8 mouse cellular contexts compared by ENCODE assay signal in genomic region chr16:38475681-38476311, GRCm38 (mm10). TPM values are rescaled to one million over a fixed set of nuclear protein-coding genes. Genes with fewer than 3 reads are reported as not detected.
A peak's percentile ranks its signal among the peaks of the same experiment; 100 is the strongest.
DNase-seq lines count a peak whose midpoint lies in the region; ATAC-seq lines count a peak whose summit lies in the region.

No protein-coding gene starts in this region.

- no peak overlapping the region for H3K9ac ChIP-seq in forebrain, embryonic 13.5 days
- peak overlapping the region; percentile 70 for H3K9ac ChIP-seq in liver, embryonic 13.5 days

- no peak for DNase-seq in frontal cortex, postnatal 14 days (ENCODE audit: low spot score in 2 of 2)
- DNase-seq in A20 (ENCODE audit: low read depth, low spot score), result peak; percentile 41
- no peak for DNase-seq in liver, embryonic 13.5 days
- no peak for DNase-seq in right cerebral cortex, postnatal 36 days (ENCODE audit: low spot score in 2 of 2)
- DNase-seq in cerebellum, postnatal 36 days, result no peak
- DNase-seq in kidney, adult 18-20 months, result no peak

- no peak overlapping the region for H3K4me3 ChIP-seq in forebrain, embryonic 13.5 days
- H3K4me3 ChIP-seq in liver, embryonic 13.5 days (replicated peaks), result peak overlapping the region; percentile 60

- no peaks in the 10 kb centered on the region for H3K36me3 ChIP-seq in forebrain, embryonic 13.5 days (ENCODE audit: poor library complexity, severe bottlenecking)
- H3K36me3 ChIP-seq in liver, embryonic 13.5 days, result no peaks in the 10 kb centered on the region

- no peaks in the 10 kb centered on the region for H3K27me3 ChIP-seq in forebrain, embryonic 13.5 days
- H3K27me3 ChIP-seq in liver, embryonic 13.5 days, result no peaks in the 10 kb centered on the region

- peaks cover 9% of the 10 kb centered on the region for H3K4me1 ChIP-seq in forebrain, embryonic 13.5 days
- peaks cover 63% of the 10 kb centered on the region for H3K4me1 ChIP-seq in liver, embryonic 13.5 days (replicated peaks)

- WGBS in forebrain, embryonic 13.5 days, result 60% methylated on average over 4 of the region's 4 CpGs
- 31% methylated on average over 4 of the region's 4 CpGs for WGBS in liver, embryonic 13.5 days (ENCODE audit: insufficient replicate concordance)

- peak overlapping the region; percentile 68 for H3K4me2 ChIP-seq in forebrain, embryonic 13.5 days
- peak overlapping the region; percentile 81 for H3K4me2 ChIP-seq in liver, embryonic 13.5 days

- ATAC-seq in frontal cortex, adult (ENCODE audit: low TSS enrichment), result peak; percentile 32; the same call in 1 of the 2 replicates
- 0 out of 2 replicates have a peak, but pooled peaks have one; percentile 10 for ATAC-seq in forebrain, embryonic 13.5 days
- no peak for ATAC-seq in liver, embryonic 13.5 days (ENCODE audit: low read depth)

- H3K27ac ChIP-seq in forebrain, embryonic 13.5 days, result no peak overlapping the region
- H3K27ac ChIP-seq in liver, embryonic 13.5 days, result peak overlapping the region; percentile 58

- no peaks in the 10 kb centered on the region for H3K9me3 ChIP-seq in forebrain, embryonic 13.5 days (replicated peaks)
- H3K9me3 ChIP-seq in liver, embryonic 13.5 days (replicated peaks), result no peaks in the 10 kb centered on the region

RNA-seq across cellular contexts. Expression of gene Cd80, which starts 20.4 kb away (rescaled TPM):
- 0.56 and 0.63 TPM in 2 replicates for polyA plus RNA-seq in forebrain, embryonic 13.5 days (2015; fragmentation: Nextera tagmentation; extraction: Ambion mirVana)
- polyA plus RNA-seq in liver, embryonic 13.5 days (2015; fragmentation: Nextera tagmentation; extraction: Ambion mirVana), result 0.08 and 0.16 TPM in 2 replicates

RNA-seq across cellular contexts. Expression of gene Adprh, which starts 23.3 kb away (rescaled TPM):
- polyA plus RNA-seq in forebrain, embryonic 13.5 days (2015; fragmentation: Nextera tagmentation; extraction: Ambion mirVana), result 145 and 153 TPM in 2 replicates
- polyA plus RNA-seq in liver, embryonic 13.5 days (2015; fragmentation: Nextera tagmentation; extraction: Ambion mirVana), result 38.1 and 41.2 TPM in 2 replicates

RNA-seq across cellular contexts. Expression of gene Pla1a, which starts 42.9 kb away (rescaled TPM):
- polyA plus RNA-seq in forebrain, embryonic 13.5 days (2015; fragmentation: Nextera tagmentation; extraction: Ambion mirVana), result 0.25 and 0.45 TPM in 2 replicates
- polyA plus RNA-seq in liver, embryonic 13.5 days (2015; fragmentation: Nextera tagmentation; extraction: Ambion mirVana), result 8.4 and 9.2 TPM in 2 replicates

RNA-seq across cellular contexts. Expression of gene Timmdc1, which starts 46.7 kb away (rescaled TPM):
- polyA plus RNA-seq in forebrain, embryonic 13.5 days (2015; fragmentation: Nextera tagmentation; extraction: Ambion mirVana), result 39.9 and 41.9 TPM in 2 replicates
- 18.1 and 18.9 TPM in 2 replicates for polyA plus RNA-seq in liver, embryonic 13.5 days (2015; fragmentation: Nextera tagmentation; extraction: Ambion mirVana)
